Mouse (Mus musculus) kidney, embryonic 16.5 days (tissue): Measurements from ENCODE around the gene Snx25. TPM values are rescaled to one million over a fixed set of nuclear protein-coding genes. Genes with fewer than 3 reads are reported as not detected.

Source experiments
- ATAC-seq: fragments of 200-750 bp; cut with Nextera tagmentation; 2 replicates; pipeline ENCODE4 v1.8.0; 2017; ENCODE audit warnings: moderate TSS enrichment; ENCODE audit not compliant: low FRiP score, low TSS enrichment
- H3K27ac ChIP-seq: fragments of 300-500 bp; sonication (generic); 2 replicates; pipeline ENCODE4 v1.5.1; 2014; ENCODE audit warnings: low read length
- H3K27me3 ChIP-seq: fragments of 300-500 bp; sonication (generic); 2 replicates; pipeline ENCODE4 v1.6.1; 2014; ENCODE audit warnings: low read length, control low read depth, mixed read lengths; ENCODE audit not compliant: insufficient read depth
- H3K36me3 ChIP-seq: fragments of 300-500 bp; sonication (generic); 2 replicates; pipeline ENCODE4 v1.6.1; 2014; ENCODE audit warnings: low read length, control low read depth, mixed read lengths; ENCODE audit not compliant: insufficient read depth
- H3K4me1 ChIP-seq: fragments of 300-500 bp; sonication (generic); 2 replicates; pipeline ENCODE4 v1.6.1; 2014; ENCODE audit warnings: low read length, control low read depth, mixed read lengths; ENCODE audit not compliant: insufficient read depth
- H3K4me2 ChIP-seq: fragments of 300-500 bp; sonication (generic); replicated peaks from 2 replicates; pipeline ENCODE4 v1.6.1; 2014; ENCODE audit warnings: low read depth, low read length
- H3K4me3 ChIP-seq: fragments of 300-500 bp; sonication (generic); 2 replicates; pipeline ENCODE4 v1.5.1; 2014; ENCODE audit warnings: mild to moderate bottlenecking, low read length
- H3K9ac ChIP-seq: fragments of 300-500 bp; sonication (generic); replicated peaks from 2 replicates; pipeline ENCODE4 v1.6.1; 2014; ENCODE audit warnings: low read length
- H3K9me3 ChIP-seq: fragments of 300-500 bp; sonication (generic); 2 replicates; pipeline ENCODE4 v1.6.1; 2016; ENCODE audit warnings: low read length, control low read depth
- WGBS: fragments of 180-500 bp; shearing (Covaris S2); extraction: QIAGEN DNeasy Blood & Tissue Kit; methylation state at CpG from one replicate; pipeline ENCODE4 v1.1.7; 2014; 5-methylcytosine and 5-hydroxymethylcytosine counted together
- polyA plus RNA-seq: library from polyadenylated mRNA; unstranded; fragments of >200 nt; fragmentation: Nextera tagmentation; extraction: Ambion mirVana; gene quantifications from 2 replicates; pipeline ENCODE4 v1.2.1, GENCODE M21; 2015

Snx25 gene
- 4.5 and 5.9 TPM in 2 replicates for polyA plus RNA-seq

DNA sequence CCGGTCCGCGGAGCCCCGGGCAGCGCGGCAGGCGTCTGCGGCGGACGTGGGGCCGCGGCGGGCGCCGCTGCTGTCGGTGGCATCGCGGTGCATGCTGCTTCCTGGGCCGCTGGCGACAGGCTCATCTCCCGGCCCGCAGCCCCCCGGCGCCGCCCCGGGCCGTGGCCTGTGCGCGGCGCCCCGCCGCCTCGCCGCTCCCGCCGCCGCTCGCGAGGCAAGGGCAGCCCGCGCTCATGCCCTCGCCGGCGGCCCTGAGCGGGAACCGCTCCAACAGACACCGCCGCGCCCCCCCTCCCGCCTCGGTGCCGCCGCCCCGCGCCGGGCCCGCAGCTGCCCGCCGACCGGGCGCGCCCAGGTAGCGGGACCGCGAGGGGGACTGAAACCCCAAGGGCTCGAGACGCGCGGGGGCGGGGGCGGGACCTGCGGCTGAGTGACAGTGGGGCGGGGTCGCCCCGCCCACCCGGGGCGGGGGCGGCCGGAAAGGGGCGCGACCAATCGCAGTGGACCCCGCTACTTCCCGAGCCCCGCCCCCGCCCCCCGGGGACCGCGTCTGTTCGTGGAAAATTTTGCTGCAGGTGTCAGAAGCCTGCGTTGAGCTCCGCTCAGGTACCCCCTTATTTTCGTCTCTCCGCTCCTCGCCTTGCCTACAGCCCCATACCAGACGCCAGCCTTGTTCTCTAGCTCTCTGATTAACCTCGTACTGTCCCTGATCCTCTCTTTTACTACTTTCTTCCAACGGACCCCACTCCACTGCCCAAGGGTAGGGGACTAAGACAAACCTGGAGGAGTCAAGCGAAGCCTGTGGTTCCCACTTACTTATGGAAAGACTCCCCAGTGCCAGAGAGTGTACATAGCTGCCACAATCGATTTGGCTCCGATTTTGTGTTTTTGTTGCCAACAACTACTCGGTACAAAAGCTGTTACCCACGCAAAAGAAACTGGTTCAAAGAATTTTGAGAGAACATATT, at the start of gene Snx25:
Gene Snx25 (minus strand): TSS at position 96 of the 968 bp plus-strand sequence.
- WGBS: 5% methylated on average over 42 of the region's 103 CpGs
- Histone ChIP-seq H3K36me3 (no peaks in the 10 kb centered on the region), H3K27me3 (peaks cover 13% of the 10 kb centered on the region), H3K27ac (no peak within 1 kb of the TSS), H3K4me1 (peaks cover 14% of the 10 kb centered on the region), H3K4me2 (peak within 1 kb of the TSS; percentile 86), H3K4me3 (peak within 1 kb of the TSS; percentile 80), H3K9me3 (no peaks in the 10 kb centered on the region), H3K9ac (peak within 1 kb of the TSS; percentile 82)
- ATAC-seq: peak; percentile 87

DNA sequence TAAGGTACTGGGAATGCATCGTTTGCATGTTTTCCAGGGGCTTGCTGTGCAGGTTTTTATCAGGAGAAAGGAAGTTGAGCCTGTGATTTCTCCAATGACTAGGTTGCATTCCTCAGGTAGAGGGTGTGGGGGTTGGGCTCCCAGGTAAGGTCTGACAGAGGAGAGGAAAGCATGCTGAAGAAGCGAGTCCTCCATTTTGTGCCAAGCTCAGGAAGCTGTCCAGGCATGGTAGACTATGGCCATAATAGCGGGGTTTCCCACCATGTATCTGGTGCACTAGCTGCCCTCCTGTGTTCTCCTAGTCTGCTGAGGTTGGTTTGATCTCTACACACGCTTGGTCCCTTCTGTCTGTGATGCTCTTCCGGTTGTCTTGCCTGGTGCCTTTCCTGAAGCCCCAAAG, 45.7 kb upstream of the Snx25 start:
- ATAC-seq: no peak
- H3K9me3 ChIP-seq: no peaks in the 10 kb centered on the region
- H3K9ac ChIP-seq: no peak overlapping the region
- H3K27me3 ChIP-seq: no peaks in the 10 kb centered on the region
- H3K4me2 ChIP-seq: no peak overlapping the region
- no peaks in the 10 kb centered on the region for H3K4me1 ChIP-seq
- peaks cover 22% of the 10 kb centered on the region for H3K36me3 ChIP-seq
- WGBS: 86% methylated on average over 5 of the region's 5 CpGs
- H3K4me3 ChIP-seq: no peak overlapping the region
- H3K27ac ChIP-seq: 0 out of 2 replicates have a peak overlapping the region, but pooled peaks have one; percentile 27

DNA sequence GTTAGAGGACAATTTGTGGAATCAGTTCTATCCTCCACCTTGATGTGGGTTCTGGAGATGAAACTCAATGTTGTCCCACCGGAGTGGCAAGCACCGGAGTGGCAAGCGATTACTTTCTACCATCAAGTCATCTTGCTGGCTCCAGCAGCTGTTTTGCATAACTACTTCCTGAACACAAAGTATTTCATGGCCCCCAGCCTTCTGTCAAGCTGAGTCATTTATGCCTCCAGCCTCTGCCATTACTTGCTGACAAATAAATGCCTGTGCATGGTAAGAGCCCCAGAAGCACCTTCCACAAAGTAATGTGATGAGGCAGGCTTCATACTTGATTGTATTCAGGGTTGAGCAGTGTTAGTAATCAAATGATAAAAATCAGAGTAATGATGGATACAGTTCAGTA, 44.9 kb upstream of the Snx25 start:
- Histone ChIP-seq H3K27ac (no peak overlapping the region), H3K9me3 (no peaks in the 10 kb centered on the region), H3K4me1 (no peaks in the 10 kb centered on the region), H3K27me3 (no peaks in the 10 kb centered on the region), H3K36me3 (peaks cover 28% of the 10 kb centered on the region), H3K4me2 (no peak overlapping the region), H3K9ac (no peak overlapping the region), H3K4me3 (no peak overlapping the region)
- 83% methylated on average over 3 of the region's 3 CpGs for WGBS
- ATAC-seq: no peak

DNA sequence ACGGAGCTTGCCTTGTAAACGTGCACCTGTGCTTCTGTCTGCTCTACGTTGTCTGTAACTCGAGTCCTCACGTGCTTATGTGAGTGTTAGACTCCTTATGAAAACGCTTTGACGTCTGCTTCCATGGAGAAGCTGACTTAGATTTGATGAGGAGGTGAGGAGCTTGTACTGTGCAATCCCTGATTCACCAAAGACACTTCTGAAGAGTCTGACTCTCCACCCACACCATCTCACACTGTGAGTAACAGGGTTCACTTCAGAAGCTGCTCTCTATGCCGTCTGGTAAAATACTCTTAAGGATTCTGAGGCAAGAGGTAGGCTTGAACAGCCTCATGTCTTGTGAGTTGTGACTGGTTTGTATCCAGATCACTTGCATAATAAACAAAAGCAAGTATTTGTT, 41.1 kb upstream of the Snx25 start:
- H3K9me3 ChIP-seq: no peaks in the 10 kb centered on the region
- H3K9ac ChIP-seq: no peak overlapping the region
- no peak for ATAC-seq
- H3K4me1 ChIP-seq: no peaks in the 10 kb centered on the region
- no peak overlapping the region for H3K27ac ChIP-seq
- H3K36me3 ChIP-seq: peaks cover 28% of the 10 kb centered on the region
- no peak overlapping the region for H3K4me3 ChIP-seq
- no peaks in the 10 kb centered on the region for H3K27me3 ChIP-seq
- 79% methylated on average over 8 of the region's 8 CpGs for WGBS
- no peak overlapping the region for H3K4me2 ChIP-seq

DNA sequence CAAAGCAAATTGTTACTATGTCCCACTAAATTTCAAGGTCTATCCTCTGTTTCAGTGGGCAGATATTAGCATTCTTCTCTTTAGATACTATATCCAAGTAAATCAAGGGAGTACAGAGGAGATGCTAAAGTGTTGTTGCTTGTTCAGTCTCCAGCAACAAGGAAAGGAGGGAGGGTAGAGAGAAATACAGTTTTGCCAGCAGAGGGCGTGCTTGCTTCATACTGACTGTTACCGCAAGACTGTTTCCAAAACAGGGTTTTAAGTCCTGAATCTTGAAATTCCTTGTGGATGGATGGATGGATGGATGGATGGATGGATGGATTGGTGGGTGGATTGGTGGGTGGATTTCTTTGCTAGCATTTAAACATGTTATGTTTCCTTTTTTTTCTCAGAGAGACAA, 33.4 kb upstream of the Snx25 start:
- H3K36me3 ChIP-seq: no peaks in the 10 kb centered on the region
- no peaks in the 10 kb centered on the region for H3K27me3 ChIP-seq
- H3K9ac ChIP-seq: no peak overlapping the region
- no peak overlapping the region for H3K4me2 ChIP-seq
- H3K4me1 ChIP-seq: no peaks in the 10 kb centered on the region
- WGBS: 6% methylated on average over 2 of the region's 2 CpGs
- H3K27ac ChIP-seq: no peak overlapping the region
- no peak overlapping the region for H3K4me3 ChIP-seq
- H3K9me3 ChIP-seq: no peaks in the 10 kb centered on the region
- ATAC-seq: no peak

DNA sequence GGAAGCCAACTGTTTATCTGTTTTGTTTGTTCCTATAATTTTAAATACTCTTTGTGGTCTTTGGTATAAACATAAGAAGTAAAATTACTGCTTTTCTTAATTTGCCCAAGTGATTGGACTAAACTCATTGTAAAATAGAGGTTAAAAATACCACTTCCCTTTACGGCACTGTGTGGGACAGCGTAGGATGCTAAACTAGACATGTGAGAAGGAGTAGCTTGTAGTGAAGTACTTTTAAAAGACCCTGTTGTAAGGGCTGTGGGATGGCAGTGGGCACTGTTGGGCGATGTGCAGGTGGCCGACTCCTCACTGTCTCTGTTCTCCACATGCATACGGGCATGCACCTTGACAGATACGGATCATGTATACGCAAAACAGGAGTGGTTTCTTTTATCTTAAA, 28.2 kb upstream of the Snx25 start:
- H3K9me3 ChIP-seq: no peaks in the 10 kb centered on the region; the same call in 1 of the 2 replicates
- no peaks in the 10 kb centered on the region for H3K4me1 ChIP-seq
- no peak overlapping the region for H3K9ac ChIP-seq
- no peak overlapping the region for H3K27ac ChIP-seq
- 0 out of 2 replicates have a peak, but pooled peaks cover 3% of the 10 kb centered on the region for H3K36me3 ChIP-seq
- no peak for ATAC-seq
- H3K27me3 ChIP-seq: no peaks in the 10 kb centered on the region
- H3K4me2 ChIP-seq: no peak overlapping the region
- 94% methylated on average over 7 of the region's 7 CpGs for WGBS
- H3K4me3 ChIP-seq: no peak overlapping the region

DNA sequence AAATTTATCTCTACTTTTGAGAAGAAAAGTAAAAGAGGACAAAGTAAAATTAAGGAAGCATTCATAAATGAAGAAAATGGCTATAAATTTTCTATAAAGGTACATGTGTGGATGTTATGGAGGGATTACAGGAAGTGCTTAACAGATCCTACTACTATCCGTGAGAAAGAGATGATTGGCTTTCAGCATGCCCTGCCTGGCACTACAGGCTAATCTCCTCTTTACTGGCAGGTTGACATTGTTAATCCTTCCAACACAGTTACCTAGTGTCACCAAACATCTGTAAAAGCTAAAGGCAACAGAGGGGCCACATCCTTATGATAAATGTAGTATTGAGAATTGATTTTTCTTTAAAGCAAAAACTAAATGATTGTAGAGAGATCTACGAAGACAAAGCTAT, 21.7 kb upstream of the Snx25 start:
- no peaks in the 10 kb centered on the region; the same call in 1 of the 2 replicates for H3K9me3 ChIP-seq
- ATAC-seq: no peak
- H3K4me3 ChIP-seq: no peak overlapping the region
- no peak overlapping the region for H3K27ac ChIP-seq
- peaks cover 18% of the 10 kb centered on the region for H3K36me3 ChIP-seq
- H3K4me2 ChIP-seq: no peak overlapping the region
- H3K9ac ChIP-seq: no peak overlapping the region
- no peaks in the 10 kb centered on the region for H3K4me1 ChIP-seq
- H3K27me3 ChIP-seq: no peaks in the 10 kb centered on the region
- WGBS: 82% methylated on average over 2 of the region's 2 CpGs

DNA sequence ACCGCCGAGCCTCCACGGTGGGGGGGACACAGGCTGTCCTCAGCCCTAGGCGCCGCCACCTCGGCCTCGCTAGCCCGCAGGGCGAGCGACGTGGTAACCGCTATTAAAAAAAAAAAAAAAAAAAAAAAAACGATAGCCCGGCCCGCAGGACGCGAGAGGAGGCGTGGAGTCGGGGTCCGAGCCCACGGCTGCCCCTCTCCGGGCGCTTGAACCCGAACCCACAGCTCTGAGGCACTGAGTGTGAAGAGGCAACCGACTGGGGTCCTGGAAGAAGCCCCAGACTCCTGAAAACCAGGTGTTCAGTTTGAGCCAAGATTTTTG, 11.9 kb upstream of the Snx25 start:
- peak overlapping the region; percentile 89 for H3K27ac ChIP-seq
- H3K27me3 ChIP-seq: no peaks in the 10 kb centered on the region
- H3K4me3 ChIP-seq: peak overlapping the region; percentile 74
- H3K36me3 ChIP-seq: no peaks in the 10 kb centered on the region; the same call in 1 of the 2 replicates
- WGBS: 0% methylated on average over 20 of the region's 25 CpGs
- ATAC-seq: 0 out of 2 replicates have a peak, but pooled peaks have one; percentile 1
- no peaks in the 10 kb centered on the region for H3K9me3 ChIP-seq
- H3K4me2 ChIP-seq: peak overlapping the region; percentile 75
- peaks cover 14% of the 10 kb centered on the region for H3K4me1 ChIP-seq
- H3K9ac ChIP-seq: peak overlapping the region; percentile 88

DNA sequence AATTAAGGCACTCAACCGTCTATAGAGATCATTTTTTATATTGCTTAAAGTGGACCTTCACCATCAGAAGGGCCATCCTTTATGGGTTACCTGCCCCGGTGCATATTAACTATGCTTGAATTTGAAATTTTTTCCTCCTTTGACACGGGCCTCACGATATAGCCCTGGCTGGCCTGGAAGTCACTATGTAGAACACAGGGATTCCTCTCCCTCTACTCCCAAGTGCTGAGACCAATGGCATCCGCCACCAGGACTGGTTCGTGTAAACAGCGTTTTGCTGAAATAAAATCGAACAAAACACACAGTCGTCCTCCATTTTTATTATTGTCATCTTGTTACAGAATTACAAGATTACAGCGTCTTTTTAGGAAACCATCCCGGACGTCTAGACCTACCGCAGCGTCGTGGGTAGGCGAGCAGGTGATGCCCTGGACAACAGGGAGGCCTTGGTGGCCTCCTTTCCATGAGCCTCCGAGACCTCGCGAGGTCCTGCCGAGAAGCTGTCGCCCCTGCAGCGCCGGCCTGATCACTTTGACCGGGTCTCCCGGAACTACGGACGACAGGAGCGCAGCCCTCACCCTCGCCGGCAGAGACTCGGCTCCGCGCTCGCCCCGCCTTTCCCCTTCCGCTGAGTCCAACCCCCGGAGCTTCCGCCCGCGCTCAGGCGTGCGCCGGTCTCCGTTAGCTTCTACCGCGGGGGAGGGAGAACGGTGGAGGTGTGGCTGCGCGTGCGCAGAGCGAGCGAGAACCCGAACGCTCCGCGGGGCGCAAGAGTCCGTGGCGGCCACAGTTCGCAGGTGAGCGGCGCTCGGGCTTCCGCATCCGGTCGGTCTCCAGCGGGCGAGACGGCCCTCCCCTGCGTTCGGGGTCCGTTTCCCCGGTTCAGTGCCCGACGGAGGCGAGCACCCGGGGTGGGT, 11.3 kb upstream of the Snx25 start:
- Histone ChIP-seq H3K27ac (peak overlapping the region; percentile 89), H3K9me3 (peaks cover 4% of the 10 kb centered on the region; the same call in 1 of the 2 replicates), H3K4me2 (peak overlapping the region; percentile 75), H3K9ac (peak overlapping the region; percentile 88), H3K4me3 (peak overlapping the region; percentile 74), H3K36me3 (no peaks in the 10 kb centered on the region; the same call in 1 of the 2 replicates), H3K27me3 (no peaks in the 10 kb centered on the region), H3K4me1 (peaks cover 14% of the 10 kb centered on the region)
- ATAC-seq: peak; percentile 99
- 2% methylated on average over 75 of the region's 77 CpGs for WGBS
